Mouse (Mus musculus): ENCODE measurements around the gene Tnfrsf22. TPM values are rescaled to one million over a fixed set of nuclear protein-coding genes. Genes with fewer than 3 reads are reported as not detected.

Gene Tnfrsf22
- polyA plus RNA-seq, 1 experiment = not detected

- Histone ChIP-seq H3K27me3 (replicated peaks) (peaks cover 9% of the 10 kb centered on the region), H3K4me3 (replicated peaks) (no peak overlapping the region), H3K36me3 (replicated peaks; ENCODE audit: low read length) (no peaks in the 10 kb centered on the region), H3K9me3 (peaks cover 19% of the 10 kb centered on the region), H3K4me1 (no peaks in the 10 kb centered on the region)
- TF ChIP-seq FLI1 (IDR thresholded peaks at IDR 0.05; ENCODE audit: low read length) (no peak), GATA1 (IDR thresholded peaks at IDR 0.05; ENCODE audit: borderline replicate concordance, low read length) (no peak)
Measured at GRCm38 (mm10) chr7:143636674-143637073, 12.8 kb downstream of the Tnfrsf22 start.

- no peak overlapping the region for H3K4me3 ChIP-seq (replicated peaks)
- TF ChIP-seq FLI1 (IDR thresholded peaks at IDR 0.05; ENCODE audit: low read length) (no peak), GATA1 (IDR thresholded peaks at IDR 0.05; ENCODE audit: borderline replicate concordance, low read length) (no peak)
- H3K36me3 ChIP-seq (replicated peaks; ENCODE audit: low read length) = no peaks in the 10 kb centered on the region
- H3K4me1 ChIP-seq = peaks cover 19% of the 10 kb centered on the region
- H3K27me3 ChIP-seq (replicated peaks) = peaks cover 4% of the 10 kb centered on the region
- H3K9me3 ChIP-seq = peaks cover 16% of the 10 kb centered on the region
Measured at GRCm38 (mm10) chr7:143631503-143631902, 18.0 kb downstream of the Tnfrsf22 start.

GRCm38 (mm10) chr7:143629501-143629900, 20.0 kb downstream of the Tnfrsf22 start:
- TF ChIP-seq FLI1 (IDR thresholded peaks at IDR 0.05; ENCODE audit: low read length) = no peak
- TF ChIP-seq GATA1 (IDR thresholded peaks at IDR 0.05; ENCODE audit: borderline replicate concordance, low read length) = no peak
- Histone ChIP-seq H3K4me3 (replicated peaks) (no peak overlapping the region), H3K27me3 (replicated peaks) (peaks cover 4% of the 10 kb centered on the region), H3K36me3 (replicated peaks; ENCODE audit: low read length) (no peaks in the 10 kb centered on the region), H3K4me1 (peaks cover 29% of the 10 kb centered on the region), H3K9me3 (peaks cover 16% of the 10 kb centered on the region)

GRCm38 (mm10) chr7:143628540-143628939, 20.9 kb downstream of the Tnfrsf22 start, which contains the start of gene Tnfrsf26:
Tnfrsf26 (minus strand) TSS chr7:143628722.
- Histone ChIP-seq H3K4me1 (peaks cover 34% of the 10 kb centered on the region), H3K36me3 (replicated peaks; ENCODE audit: low read length) (no peaks in the 10 kb centered on the region), H3K4me3 (replicated peaks) (peak within 1 kb of the TSS; percentile 85), H3K9me3 (peaks cover 11% of the 10 kb centered on the region), H3K27me3 (replicated peaks) (peaks cover 4% of the 10 kb centered on the region)
- TF ChIP-seq FLI1 (IDR thresholded peaks at IDR 0.05; ENCODE audit: low read length) (no peak), GATA1 (IDR thresholded peaks at IDR 0.05; ENCODE audit: borderline replicate concordance, low read length) (no peak)

GRCm38 (mm10) chr7:143627555-143628286, 21.7 kb downstream of the Tnfrsf22 start:
- Histone ChIP-seq H3K4me1 (peaks cover 34% of the 10 kb centered on the region), H3K4me3 (replicated peaks) (peak overlapping the region; percentile 85), H3K36me3 (replicated peaks; ENCODE audit: low read length) (no peaks in the 10 kb centered on the region), H3K27me3 (replicated peaks) (peaks cover 5% of the 10 kb centered on the region), H3K9me3 (peaks cover 7% of the 10 kb centered on the region)
- TF ChIP-seq FLI1 (IDR thresholded peaks at IDR 0.05; ENCODE audit: low read length) (no peak), GATA1 (IDR thresholded peaks at IDR 0.05; ENCODE audit: borderline replicate concordance, low read length) (no peak)

DNA sequence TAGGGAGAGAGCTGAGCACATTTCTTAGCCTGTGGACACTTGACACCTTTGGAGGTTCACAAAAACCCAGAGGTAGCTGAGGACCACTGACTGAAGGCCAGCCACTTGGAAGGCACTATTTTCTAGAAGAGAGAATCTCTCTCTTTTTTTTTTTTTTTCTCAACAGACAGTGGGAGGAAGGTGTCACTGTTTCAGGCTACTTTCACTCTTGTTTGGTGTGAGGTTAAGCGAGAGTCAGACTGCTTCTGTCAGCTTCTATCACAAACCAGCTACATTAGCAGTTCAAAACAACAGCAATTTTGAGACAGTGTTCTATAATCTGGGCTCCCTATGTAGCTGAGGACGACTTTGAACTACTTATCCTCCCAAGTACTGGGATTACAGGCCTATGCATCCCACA, 23.3 kb downstream of the Tnfrsf22 start:
- no peak overlapping the region for H3K4me3 ChIP-seq (replicated peaks)
- peaks cover 7% of the 10 kb centered on the region for H3K9me3 ChIP-seq
- H3K4me1 ChIP-seq = peaks cover 34% of the 10 kb centered on the region
- TF ChIP-seq FLI1 (IDR thresholded peaks at IDR 0.05; ENCODE audit: low read length) = no peak
- TF ChIP-seq GATA1 (IDR thresholded peaks at IDR 0.05; ENCODE audit: borderline replicate concordance, low read length) = no peak
- peaks cover 4% of the 10 kb centered on the region for H3K27me3 ChIP-seq (replicated peaks)
- H3K36me3 ChIP-seq (replicated peaks; ENCODE audit: low read length) = no peaks in the 10 kb centered on the region

- peaks cover 7% of the 10 kb centered on the region for H3K9me3 ChIP-seq
- H3K36me3 ChIP-seq (replicated peaks; ENCODE audit: low read length) = no peaks in the 10 kb centered on the region
- no peak for TF ChIP-seq GATA1 (IDR thresholded peaks at IDR 0.05; ENCODE audit: borderline replicate concordance, low read length)
- no peak for TF ChIP-seq FLI1 (IDR thresholded peaks at IDR 0.05; ENCODE audit: low read length)
- H3K27me3 ChIP-seq (replicated peaks) = peaks cover 4% of the 10 kb centered on the region
- H3K4me1 ChIP-seq = peaks cover 34% of the 10 kb centered on the region
- peak overlapping the region; percentile 28 for H3K4me3 ChIP-seq (replicated peaks)
Measured at GRCm38 (mm10) chr7:143625151-143625550, 24.3 kb downstream of the Tnfrsf22 start.

DNA sequence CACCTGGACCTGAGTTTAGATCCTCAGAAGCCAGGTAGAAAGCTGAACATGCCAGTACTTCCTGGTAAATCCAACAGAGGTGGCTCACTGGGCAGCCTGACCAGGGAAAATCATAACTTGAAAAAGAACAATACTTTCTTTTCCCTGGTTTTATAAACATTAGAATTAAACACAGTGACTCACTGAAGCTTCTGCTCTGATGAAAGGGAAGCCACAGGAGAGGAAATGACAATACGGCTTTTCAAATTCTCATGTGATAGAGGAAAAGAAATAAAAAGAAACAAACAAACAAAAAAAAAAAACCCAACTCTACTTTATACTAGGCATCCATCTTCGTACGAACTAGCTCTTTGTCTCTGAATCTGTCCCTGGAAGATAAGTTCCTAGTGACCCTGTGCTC, 24.9 kb downstream of the Tnfrsf22 start:
- no peak for TF ChIP-seq FLI1 (IDR thresholded peaks at IDR 0.05; ENCODE audit: low read length)
- no peak for TF ChIP-seq GATA1 (IDR thresholded peaks at IDR 0.05; ENCODE audit: borderline replicate concordance, low read length)
- no peak overlapping the region for H3K4me3 ChIP-seq (replicated peaks)
- no peaks in the 10 kb centered on the region for H3K36me3 ChIP-seq (replicated peaks; ENCODE audit: low read length)
- H3K9me3 ChIP-seq = peaks cover 7% of the 10 kb centered on the region
- H3K4me1 ChIP-seq = peaks cover 33% of the 10 kb centered on the region
- H3K27me3 ChIP-seq (replicated peaks) = peaks cover 4% of the 10 kb centered on the region

GRCm38 (mm10) chr7:143620951-143621350, 28.5 kb downstream of the Tnfrsf22 start:
- H3K36me3 ChIP-seq (replicated peaks; ENCODE audit: low read length) = no peaks in the 10 kb centered on the region
- no peak overlapping the region for H3K4me3 ChIP-seq (replicated peaks)
- peaks cover 28% of the 10 kb centered on the region for H3K27me3 ChIP-seq (replicated peaks)
- TF ChIP-seq GATA1 (IDR thresholded peaks at IDR 0.05; ENCODE audit: borderline replicate concordance, low read length) (no peak), FLI1 (IDR thresholded peaks at IDR 0.05; ENCODE audit: low read length) (no peak)
- peaks cover 15% of the 10 kb centered on the region for H3K4me1 ChIP-seq
- peaks cover 14% of the 10 kb centered on the region for H3K9me3 ChIP-seq

DNA sequence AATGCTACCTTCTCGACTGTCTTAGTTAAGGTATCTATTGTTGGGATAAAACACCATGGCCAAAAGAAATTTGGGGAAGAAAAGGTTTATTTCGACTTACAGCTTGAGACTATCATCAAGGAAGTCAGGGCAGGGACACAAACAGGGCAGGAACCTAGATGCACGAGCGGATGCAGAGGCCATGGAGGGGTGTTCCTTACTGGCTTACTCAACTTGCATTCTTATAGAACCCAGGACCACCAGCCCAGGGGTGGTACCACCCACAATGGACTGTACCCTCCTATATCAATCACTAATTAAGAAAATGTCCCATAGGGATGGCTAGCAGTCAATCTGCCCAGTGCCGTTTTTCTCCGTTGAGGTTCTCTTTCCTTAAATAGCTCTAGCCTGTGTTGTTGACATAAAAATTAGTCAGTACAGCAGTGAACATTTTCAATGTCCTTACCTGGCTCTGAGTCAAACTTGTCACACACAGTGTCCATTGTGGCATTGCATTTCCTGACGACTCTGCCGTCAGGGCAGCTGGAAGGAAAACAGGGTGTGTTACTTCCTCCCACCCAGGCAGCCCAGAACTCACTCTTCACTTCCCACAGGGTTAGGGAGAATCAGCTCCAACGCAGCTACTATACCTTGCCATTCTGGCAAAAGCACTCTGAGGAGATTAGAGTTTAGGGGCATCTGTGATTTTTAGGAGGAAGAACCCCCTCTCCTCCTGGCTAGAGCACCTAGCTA, 34.9 kb downstream of the Tnfrsf22 start:
- no peaks in the 10 kb centered on the region for H3K36me3 ChIP-seq (replicated peaks; ENCODE audit: low read length)
- TF ChIP-seq FLI1 (IDR thresholded peaks at IDR 0.05; ENCODE audit: low read length) (no peak), GATA1 (IDR thresholded peaks at IDR 0.05; ENCODE audit: borderline replicate concordance, low read length) (no peak)
- H3K27me3 ChIP-seq (replicated peaks) = peaks cover 51% of the 10 kb centered on the region
- peaks cover 5% of the 10 kb centered on the region; the same call in 1 of the 2 replicates for H3K4me1 ChIP-seq
- no peak overlapping the region for H3K4me3 ChIP-seq (replicated peaks)
- H3K9me3 ChIP-seq = peaks cover 17% of the 10 kb centered on the region
